Mouse (Mus musculus) embryo, embryonic 11 days (tissue): ENCODE results near the gene Pkm.

Experiments
- DNase-seq: peaks from one replicate; pipeline ENCODE4 v3.0.0-alpha.2; 2015

The Pkm gene

DNA sequence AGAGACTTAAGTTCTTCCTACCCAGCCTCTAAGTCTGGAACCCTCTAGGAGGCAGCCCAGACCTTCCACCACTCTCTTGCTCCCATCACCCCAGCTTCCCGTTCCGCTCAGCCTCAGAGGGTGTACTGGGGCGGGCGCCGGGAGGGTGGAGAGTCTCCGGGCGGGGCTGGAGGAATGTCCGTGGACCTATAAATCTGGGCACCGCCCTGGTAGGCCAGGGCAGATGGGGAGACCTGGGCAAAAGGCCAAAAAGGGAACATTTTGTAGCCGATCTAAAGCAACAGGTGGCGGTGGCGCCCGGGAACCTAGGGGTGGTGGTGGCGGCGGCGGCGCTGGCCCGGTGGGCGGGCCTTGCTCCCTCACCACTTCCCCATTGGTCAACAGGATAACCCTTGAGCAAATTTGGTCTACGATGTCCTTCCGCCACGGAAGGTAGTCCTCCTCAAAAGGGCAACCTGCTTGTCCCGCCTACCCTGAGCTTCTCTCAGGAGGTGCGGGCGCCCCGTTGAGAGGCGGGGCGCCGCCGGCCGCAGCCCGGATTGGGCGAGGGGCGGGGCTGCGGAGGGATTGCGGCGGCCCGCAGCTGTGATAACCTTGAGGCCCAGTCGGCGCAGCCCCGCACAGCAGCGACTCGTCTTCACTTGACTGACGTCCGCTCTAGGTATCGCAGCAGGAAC is at the start of gene Pkm:
Pkm (plus strand) TSS at position 411 of the 677 bp plus-strand sequence.
- DNase-seq: peak; percentile 99

- no peak for DNase-seq
Observed at GRCm38 (mm10) chr9:59610950-59611349, 45.2 kb upstream of the Pkm start.

GRCm38 (mm10) chr9:59615797-59616196 is 40.4 kb upstream of the Pkm start:
- DNase-seq: no peak

DNA sequence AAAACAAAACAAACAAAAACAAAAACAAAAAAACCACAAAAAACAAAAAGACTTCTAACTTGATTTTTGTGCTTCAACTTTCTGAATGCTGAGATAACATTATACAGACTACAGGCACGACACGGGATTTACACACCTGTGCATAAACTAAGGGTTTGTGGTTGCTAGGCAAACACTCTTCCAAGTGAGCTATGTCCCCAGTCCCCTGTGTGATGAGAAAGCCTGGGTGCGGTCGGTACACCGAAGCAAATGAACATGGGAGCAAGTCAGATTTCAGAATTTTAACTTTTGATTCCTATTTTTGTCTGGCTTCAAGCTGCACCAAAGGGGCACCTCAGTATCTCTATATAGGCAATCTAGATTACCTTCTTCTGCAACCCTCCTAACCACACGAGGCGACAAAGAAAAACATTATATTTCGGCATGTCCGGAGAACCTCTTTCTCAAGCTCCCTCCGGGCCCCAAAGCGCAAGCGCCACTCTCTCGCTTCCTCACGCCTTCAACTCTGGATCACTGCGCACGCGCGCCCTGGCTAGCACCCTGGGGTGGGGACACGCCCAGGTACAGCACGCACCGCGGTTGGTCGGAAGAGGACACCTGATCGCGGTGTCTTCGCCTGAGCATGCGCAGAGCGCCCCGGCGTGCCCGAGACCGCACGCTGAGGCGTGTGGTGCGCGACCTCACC is 39.4 kb upstream of the Pkm start, which contains the start of gene Parp6:
Parp6 (plus strand) TSS at position 663 of the 685 bp plus-strand sequence.
- peak; percentile 99 for DNase-seq

- DNase-seq: no peak
Observed at GRCm38 (mm10) chr9:59617307-59617973, 38.7 kb upstream of the Pkm start.

DNA sequence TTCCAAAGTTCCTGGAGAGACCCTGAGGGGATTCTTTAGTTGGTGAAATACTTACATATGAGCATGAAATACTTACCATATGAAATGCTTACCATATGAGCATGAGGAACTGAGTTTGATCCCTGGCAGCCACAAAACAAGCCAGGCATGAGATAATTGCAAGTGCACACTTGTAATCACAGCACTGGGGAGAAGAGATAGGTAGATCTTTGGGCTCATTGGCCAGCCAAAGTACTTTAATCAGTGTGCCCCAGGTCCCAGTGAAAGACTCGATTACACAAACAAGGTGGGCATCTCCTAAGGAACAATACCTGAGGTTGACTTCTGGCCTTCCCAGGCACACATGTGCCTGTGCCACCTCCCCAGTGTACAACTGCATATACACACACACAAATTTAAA is 17.8 kb upstream of the Pkm start:
- no peak for DNase-seq

GRCm38 (mm10) chr9:59639936-59640335 is 16.2 kb upstream of the Pkm start:
- no peak for DNase-seq

DNA sequence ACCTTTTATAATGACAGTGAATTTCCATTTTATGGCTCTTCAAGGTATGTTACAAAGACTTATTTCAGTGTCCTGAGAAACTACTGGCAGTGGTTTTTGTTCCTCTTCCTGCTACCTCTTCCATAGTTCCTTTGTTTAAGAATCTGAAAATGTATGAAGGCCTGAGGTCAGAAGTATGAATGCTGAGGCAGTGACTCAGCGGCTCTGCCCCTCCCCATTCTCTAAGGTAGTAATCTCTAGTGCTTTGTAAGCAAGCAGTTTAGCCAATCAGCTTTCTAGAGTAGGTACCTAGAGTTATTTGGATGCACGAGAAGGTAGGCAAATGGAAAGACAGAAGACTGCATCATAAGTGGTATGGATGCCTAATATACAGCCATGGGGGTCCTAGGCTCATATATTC is 14.8 kb upstream of the Pkm start:
- no peak for DNase-seq

DNA sequence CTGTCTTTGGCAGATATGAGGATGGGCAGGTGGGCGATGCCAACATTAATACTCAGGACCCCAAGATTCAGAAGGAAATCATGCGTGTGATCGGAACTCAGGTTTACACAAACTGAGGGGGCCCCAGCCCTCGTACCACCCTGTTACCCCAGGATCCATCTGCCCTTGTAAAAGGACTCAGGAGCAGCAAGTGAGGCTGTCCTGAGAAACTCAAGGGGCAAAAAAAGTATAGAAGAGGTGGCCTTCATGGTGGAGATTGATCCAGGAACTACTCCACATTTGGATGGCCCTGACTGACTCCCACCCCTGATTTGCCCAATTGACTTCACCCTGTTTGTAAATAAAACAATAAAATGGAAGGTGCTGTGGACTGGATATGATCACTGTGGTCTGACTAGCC is 6.3 kb upstream of the Pkm start:
- DNase-seq: no peak

DNA sequence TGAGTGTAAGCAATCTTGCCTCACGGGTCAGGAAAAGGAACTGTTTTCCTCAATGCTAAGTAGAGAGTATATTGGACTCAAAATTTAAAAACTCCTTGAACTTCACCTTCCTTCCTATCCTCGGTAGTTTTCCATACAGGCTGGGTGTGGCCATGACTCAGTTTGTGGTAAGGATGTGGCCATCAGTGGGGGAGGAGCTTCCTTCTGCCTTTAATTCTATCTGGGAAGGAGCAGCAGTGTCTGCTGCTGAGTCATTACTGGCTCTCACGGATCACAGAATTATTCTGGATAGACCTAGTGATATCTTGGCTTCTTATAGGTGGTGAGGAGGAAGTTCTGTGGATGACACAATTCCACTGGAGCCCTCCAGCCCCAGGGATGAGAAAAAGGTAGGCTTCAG is 2.8 kb upstream of the Pkm start:
- DNase-seq: no peak

DNA sequence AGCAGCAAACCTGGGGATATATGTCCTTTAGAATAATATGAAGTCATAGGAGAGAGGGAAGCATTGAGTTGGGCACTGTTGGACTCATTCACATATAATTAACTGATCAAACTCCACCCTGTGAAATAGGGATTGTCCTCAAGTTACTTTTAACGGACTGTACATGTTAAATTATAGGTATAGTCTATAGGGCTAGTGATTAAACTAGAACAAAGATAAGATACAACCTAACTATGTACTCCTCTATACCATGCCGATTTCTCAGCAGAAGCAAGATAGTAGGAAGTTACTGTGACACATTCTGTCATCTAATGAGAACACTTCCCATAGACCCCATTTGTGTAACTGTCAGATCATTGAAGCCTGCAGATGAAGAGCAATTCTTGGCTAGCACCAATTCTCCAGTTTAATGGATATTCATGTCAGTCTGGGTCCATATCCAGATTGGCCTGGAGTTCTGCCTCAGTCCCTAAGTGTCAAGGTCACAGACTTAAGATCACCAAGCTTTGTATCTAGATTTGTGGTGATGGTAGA is 1.7 kb upstream of the Pkm start:
- no peak for DNase-seq

- DNase-seq: peak; percentile 96
Observed at GRCm38 (mm10) chr9:59656635-59657617, 758 bp downstream of the Pkm start.

DNA sequence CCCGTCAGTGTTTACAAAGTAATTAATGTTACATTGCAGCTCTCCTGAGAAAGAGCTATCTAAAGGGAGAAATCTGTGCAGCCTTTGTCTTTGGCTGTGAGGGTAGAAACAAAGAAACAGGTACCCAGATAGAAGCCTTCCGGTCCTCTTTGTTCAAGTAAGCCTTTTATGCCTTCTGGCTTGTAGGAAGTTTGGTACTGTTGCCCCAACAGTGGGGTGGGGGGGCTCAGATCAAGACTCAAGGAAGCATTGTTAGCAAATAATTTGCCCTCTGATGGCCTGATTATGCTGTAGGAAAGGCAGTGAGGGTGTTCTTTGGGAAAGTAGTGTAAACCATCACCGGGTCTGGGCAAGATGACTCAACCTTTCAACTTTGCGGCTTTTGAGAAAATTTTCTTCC is 2.0 kb downstream of the Pkm start:
- DNase-seq: peak; percentile 22

- DNase-seq: peak; percentile 92
Observed at GRCm38 (mm10) chr9:59659036-59660026, 3.2 kb downstream of the Pkm start.

- DNase-seq: no peak
Observed at GRCm38 (mm10) chr9:59660421-59660820, 4.3 kb downstream of the Pkm start.

GRCm38 (mm10) chr9:59661298-59661975 is 5.3 kb downstream of the Pkm start:
- no peak for DNase-seq

DNA sequence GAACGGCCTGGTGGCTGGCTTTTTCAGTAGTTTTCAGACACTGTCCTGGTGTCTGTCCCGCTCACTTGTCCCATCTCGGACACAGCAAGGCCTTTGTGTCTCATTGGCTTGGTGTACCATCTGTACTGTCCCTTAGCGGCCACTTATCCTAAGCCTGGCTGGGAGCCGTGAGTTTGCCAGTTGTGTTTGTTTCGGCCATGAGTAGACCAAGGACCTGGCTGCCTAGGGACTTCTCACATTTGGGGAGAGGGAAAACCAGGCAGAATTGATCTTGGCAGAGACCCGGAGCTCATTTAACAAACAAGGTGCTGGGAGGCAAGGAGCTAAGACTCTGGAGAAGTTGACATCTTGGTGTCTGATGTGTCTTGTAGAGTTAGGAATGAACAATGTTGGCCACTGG is 7.1 kb downstream of the Pkm start:
- DNase-seq: no peak

DNA sequence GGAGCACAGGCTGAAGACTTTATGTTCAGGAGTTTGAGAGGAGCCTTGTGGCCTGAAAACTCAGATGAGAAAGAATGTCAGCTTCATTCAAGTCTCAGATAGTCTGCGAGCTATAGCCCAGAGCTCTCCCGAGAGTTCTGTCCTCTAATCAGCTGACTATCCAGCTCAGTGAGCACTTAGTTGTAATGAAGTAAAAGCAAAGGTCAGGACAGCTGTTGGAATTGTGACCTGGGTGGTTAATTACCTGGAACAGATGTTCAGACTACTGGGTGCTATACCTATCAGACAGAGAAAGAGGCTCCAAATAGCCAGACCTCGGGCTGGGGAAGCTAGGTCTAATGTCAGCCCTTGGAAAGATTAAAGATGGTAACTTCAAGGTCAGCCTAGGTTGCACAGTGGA is 7.8 kb downstream of the Pkm start:
- DNase-seq: no peak

GRCm38 (mm10) chr9:59664664-59665256 is 8.6 kb downstream of the Pkm start:
- no peak for DNase-seq

DNA sequence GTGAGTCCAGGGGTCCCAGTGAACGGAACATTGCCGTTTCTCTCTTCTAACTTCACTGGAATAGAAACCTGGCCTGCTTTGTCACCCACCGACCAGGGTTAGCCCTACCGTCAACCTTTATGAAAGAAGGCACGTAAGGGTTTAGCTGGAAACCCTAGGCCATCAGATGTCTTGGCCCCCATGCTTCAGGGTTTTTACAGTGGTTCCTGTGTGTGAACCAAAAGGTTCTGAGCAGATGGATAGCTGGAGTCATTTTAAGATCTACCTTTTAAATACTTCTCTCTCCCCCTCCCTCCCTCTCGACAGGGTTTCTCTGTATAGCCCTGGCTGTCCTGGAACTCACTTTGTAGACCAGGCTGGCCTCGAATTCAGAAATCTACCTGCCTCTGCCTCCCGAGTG is 9.8 kb downstream of the Pkm start:
- DNase-seq: no peak
